Mouse (Mus musculus) mouse trophoblast stem cell (cell line): ENCODE measurements around the gene Snx27.

Experiments
- in situ Hi-C, 2 experiments: fragments of 300-500 bp; cut with MseI, MboI; formaldehyde crosslinking; loops; 2 replicates in 1 of 2; 3 replicates in 1 of 2; pipeline ENCODE4 v1.15.1; 2025

The Snx27 gene

DNA sequence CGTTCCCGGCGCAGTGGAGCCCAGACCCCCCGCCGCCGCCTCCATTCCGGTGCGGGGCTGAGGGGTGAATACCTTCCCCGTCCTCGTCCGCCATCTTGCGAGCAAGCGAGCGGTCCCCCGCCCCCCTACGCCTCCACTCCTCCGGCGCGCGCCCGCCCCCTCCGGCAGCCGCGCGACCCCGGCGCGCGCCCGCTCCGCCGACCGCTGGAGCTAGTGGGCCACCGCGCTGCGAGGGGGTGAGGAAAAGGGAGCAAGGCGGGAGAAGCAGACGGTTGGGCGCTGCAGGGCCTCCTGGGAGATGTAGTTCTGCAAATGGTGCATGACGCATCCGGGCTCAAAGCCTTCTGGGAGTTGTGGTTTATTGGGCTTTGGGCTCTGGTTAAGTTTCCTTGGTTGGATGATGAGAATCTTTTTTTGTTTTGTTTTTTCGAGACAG, at the start of gene Snx27:
Gene Snx27 (minus strand): TSS at position 261 of the 436 bp plus-strand sequence.
- in situ Hi-C loops: no loop called here

DNA sequence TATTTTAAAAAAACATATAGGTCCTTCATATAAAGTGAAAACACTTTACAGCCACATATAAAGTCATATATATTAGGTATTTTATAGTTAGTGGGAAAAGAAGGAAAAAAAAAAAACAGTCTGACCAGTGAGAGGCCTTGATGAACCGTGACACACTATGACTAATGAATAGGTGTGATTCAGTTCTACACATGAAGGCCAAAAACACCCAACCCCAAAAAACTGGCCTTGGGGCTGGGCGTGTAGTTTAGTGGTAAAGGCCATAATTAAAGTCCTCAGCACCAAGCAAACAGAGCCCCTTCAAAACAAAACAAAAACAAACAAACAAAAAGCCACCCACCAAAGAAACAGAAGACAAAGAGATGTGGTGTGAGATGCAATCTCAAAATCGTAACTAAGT, 47.4 kb upstream of the Snx27 start:
- in situ Hi-C loops: loop anchor here in 1 of 2 experiments (5.0 kb wide), 1 partner anchor 87 kb away; no protein-coding TSS in a partner anchor

DNA sequence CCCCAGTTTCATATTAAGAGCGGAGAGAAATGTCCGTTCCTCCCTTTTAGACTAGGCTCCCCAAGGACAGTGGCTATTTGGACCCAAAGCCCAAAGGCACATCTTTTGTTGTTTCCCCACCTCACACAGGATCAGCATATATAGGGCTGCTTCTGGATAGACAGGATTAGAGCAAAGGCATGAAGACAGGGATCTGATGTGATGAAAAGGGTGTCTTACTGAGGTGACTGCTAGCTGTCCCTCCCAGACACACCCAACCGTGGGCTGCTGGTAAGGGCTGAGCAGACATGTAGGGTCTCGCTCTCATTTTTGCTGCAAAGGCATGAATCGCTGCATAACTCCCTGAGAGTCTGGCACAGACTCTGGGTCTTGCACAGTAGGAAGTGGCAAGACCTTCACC, 46.2 kb upstream of the Snx27 start:
- in situ Hi-C loops: no loop called here

DNA sequence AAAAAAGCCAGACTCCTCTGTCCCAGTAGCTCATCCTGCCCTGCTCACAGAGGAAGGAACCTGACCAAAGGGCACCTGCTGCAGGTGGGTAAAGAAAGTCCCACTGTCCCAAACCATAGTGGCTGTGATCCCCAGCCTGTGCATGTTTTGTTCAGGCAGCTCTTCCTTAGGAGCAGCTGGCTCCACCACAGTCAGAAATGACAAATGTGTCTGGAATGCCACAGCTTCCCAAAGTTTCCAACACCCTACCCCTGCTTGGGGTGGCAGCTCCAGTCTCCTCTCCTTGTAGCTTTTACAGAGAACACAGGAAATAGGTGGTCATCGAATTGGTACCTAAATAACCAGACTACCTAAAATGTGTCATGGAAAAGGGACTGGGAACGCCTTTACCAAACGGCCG, 41.8 kb upstream of the Snx27 start:
- in situ Hi-C loops: no loop called here

DNA sequence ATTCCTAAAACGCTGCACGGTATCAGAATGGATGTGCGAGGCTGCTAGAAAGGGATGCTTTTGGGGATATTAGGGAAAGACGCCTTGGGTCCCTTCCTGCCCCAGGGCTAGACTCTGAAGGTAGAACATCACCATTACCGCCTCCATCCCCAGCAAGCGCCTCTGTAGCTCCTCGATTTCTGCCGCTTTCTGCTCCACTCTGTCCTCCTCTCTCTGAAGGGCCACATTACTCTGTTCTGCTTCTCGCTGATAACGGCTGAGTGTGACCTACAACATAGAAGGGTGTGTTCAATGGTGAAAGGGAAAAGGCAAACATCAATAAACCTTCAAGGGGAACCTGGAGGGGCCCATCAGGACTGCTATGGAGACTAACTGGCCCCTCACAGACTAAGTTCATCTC, 40.0 kb upstream of the Snx27 start:
- in situ Hi-C loops: no loop called here

DNA sequence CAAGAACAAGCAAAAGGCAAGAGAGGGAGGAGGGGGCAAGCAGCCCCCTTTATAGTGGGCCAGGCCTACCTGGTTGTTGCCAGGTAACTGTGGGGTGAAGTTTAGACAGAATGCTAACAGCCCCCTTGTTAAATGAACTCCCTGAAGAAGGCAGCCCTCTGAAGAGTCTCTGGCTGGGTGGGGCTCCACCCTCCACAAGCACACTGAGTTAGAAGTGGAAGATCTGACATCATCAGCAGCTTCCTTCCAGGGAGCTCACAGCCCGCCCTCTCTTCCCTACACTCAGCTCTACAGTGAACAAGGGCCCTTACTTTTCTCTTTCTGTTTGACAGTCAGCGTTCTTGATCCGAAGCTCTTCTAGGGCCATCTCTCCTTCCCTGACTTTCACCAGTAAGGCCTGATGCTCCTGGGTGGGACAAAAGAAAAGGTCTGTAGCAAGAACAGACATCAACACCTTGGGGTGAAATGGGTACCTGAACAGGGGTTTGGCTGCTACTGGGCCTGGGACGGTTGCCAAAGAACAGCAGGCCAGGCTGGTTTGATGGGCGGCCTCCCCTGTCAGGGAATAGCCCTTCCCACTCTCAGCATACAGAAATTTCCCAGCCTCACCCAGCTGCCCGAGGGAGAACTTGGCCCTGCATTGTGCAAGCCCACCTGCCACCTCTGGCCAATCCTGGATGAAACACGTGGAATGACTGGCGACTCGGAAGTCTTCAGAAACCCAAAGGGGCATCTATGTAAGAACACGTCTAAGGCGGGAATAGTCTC, 39.4 kb upstream of the Snx27 start:
- in situ Hi-C loops: no loop called here

DNA sequence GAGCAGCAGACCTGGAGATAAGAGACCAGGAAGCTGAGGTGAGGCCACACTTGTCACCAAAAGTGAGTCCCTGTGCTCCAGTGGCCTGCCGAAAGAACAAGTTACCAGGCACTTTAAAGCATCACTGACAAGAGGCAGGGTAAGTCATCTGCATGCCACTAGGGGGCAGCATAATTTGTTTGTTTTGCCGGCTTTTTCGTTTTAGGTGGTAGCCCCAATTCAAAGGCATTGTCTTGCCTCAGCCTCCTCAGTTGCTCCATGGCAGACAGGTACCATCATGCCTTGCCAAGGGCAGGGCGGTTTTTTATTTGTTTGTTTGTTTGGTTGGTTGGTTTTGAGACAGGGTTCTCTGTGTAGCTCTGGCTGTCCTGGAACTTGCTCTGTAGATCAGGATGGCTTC, 34.2 kb upstream of the Snx27 start:
- in situ Hi-C loops: no loop called here

DNA sequence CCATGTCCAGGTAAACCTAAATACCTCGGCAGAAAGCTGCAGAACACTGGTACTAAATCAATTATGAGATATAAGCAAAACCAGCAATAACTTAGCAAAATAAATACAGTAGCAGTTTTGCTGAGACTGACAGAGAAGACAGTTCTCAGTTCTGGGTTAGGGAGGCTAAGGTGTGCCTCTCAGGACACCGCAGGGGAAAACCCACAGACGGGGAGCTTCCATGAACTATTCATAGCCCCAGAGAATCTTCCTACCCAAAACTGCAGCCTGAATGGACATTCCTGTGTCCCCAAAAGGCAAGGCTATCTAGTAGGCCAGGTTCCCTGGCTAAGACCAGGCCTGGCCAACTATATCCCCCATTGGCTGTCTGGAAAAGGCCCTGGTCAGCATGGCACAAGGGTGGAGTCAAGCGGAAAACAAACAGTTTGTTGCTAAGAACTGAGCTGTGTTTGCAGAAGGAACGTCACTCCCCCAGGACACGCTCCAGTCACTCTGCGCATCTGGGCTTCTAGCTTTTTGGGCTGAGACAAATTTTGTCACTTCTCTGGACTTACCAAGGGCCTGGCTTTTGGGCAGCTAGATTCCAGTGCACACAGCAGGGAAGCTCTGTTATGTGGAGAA, 30.9 kb upstream of the Snx27 start:
- in situ Hi-C loops: no loop called here

DNA sequence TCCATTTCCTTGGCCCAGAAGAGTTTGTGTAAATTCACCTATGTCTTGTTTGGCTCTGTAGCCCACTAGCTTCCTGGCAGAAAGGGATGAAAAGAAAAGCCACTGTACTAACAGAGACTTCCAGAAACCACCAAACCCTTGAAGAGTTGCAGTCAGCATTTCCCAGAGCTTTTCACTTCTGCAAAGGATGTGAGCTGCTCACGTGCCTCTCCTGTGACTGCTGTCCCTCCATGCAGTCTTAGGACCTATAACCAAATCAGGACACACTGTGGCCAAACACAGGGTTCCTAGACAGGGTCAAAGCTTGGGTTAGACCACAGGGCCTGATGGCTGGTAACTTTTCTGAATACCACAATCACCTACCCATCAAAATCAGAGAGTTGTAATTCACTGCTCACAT, 29.8 kb upstream of the Snx27 start:
- in situ Hi-C loops: no loop called here

DNA sequence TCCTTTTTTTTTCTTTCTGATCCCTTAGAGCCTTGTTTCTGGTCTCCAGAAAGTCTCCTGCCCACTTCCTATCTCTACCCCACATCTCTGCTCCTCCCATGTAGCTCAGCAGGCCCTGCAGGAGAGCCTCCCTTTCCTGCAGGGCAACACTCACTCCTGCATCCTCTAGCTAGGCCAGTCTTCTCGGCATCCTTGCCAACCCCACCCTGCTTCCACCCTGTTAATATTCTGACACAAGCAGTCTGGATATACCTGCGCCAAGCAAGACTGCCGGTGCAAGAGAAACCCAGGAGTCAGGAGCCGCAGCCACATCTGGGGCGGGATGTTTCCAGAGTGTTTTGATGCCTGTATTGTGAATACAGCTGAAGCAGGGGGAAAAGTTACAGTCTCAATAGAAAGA, 29.3 kb upstream of the Snx27 start:
- in situ Hi-C loops: no loop called here

DNA sequence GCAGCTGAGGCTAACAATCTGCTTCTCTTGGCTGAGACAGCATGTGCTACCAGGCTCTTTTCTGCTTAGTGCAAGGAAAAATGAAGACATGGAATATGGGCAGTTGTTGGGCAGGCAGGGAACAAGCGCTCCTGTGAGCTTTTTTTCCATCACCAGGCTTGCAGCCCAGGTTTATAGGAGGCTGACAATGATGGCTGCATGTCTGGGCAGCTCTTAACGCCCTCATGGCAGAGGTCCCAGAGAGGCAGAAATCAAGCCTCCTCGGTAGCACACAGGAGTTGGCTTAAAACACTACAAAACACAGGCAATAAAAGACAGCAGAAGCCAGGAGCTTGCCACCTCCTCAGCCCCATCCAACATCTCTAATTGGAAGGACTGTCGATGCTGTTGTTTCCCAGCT, 28.8 kb upstream of the Snx27 start:
- in situ Hi-C loops: no loop called here

DNA sequence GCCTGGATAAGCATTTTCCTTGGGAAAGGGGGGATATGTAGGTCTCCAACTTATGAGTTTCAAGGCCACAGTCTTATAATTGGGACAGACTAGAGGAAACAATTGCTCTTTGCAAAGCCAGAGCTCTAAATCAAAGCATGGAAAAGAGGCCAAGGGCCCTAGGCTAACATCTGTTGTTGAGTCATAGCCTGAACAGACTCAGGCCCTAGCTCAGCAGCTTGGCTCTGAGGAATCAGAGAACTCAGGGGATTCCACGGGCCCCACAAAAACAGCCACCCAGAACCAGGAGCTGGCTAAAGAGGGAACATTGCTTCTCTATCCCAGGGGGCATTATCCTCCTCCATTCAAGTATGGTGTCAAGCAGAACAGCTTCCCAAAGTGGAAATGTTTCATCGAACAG, 28.1 kb upstream of the Snx27 start:
- in situ Hi-C loops: no loop called here

DNA sequence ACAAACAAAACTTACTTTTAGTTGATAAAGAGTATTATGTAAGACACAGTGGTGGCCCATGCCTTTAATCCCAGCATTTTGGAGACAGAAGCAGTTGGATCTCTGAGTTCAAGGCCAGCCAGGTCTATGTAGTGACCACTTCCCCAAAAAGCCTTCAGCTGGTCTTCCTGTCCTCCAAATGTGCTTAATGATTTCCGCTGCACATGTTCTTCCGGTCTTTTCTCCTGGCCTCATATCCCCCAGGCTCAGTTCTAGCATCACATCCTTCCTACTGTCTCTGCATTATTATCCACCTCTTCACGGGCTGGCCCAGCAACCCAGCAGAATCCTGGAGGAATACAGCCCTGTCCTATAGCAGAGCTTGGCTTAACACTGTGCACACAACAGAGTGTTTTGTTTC, 27.1 kb upstream of the Snx27 start:
- in situ Hi-C loops: loop anchor here in 1 of 2 experiments (10.0 kb wide), 1 partner anchor 75 kb away; no protein-coding TSS in a partner anchor

DNA sequence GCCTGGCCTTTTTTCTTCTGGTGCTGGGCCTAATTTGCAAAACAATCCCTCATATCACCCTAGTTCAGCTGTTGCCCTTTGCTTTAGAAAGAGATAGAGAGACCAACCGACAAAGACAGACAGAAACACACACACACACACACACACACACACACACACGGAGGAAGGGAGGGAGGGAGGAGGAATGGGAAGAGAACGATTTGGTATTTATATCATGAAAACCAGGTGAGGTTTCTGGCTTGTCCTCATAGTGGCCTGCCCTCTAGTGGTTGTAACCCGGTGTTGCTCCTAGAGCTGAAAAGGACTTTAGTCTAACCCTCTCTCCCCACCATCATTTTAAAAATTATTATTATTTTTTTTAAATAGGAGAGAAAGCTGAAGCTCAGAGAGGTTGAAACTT, 19.4 kb upstream of the Snx27 start:
- in situ Hi-C loops: loop anchor here in 1 of 2 experiments (10.0 kb wide), 1 partner anchor 67 kb away; no protein-coding TSS in a partner anchor

DNA sequence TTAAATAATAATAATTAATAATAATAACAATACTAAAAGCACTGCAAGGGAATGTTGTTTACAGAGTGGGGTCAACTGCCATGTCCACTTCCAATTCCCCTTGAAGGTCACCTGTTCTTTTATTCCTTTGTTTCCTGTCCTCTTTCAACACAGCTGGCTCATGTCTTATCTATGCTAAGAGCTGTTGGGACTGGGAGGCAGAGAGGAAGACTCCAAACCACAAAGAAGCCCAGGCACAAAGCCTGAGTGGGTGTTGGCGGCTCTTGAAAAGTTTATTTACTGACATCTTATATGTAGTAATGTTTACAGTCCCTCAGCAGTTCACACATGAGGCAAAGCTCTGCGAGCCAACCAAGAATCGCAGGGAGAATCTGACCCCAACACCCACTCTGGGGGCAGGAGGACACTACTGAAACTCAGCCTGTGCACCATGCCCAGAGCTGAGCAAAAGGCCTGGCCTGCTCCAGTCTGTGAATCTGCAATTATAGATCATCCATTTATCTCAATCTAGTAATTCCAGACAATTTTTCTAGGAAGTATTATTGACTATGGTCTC, 14.8 kb upstream of the Snx27 start:
- in situ Hi-C loops: no loop called here

DNA sequence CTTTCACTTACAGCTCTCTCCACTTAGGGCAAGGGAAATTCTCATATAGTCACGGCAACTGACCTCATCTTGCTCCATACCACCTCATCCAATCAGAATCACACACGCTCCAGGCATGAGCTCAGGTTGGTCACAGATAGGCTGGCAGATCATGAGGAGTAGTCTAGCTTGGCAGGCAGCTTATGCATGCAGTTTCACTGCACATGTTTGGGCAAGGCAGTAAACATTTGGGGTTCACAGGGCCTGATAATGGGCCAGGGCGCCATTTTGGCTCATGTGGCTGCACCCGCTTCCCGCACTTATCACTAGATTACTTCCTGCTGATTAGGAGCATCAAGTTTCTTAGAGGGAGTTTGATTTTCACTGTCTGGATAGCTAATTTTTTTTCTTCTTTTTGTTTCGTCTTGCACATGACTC, 13.4 kb upstream of the Snx27 start:
- in situ Hi-C loops: no loop called here

DNA sequence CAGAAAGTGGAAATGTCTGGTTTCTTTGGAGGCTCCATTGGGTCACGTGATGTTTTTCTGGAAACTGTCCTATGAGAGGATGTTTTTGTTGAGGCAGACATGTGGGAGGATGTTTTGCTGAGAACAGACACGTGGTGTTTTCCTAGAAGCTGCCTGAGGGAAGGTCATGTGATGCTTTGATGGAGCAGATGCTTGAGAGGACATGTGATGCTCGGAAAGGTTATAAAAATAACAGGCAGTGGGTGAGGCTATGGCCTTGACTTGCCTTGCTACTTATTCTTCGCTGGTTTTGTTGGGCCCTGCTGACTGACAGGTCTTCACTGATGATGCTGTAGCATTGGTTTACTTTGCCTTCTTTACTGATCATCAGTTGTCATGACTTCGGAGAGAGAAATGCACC, 8.6 kb upstream of the Snx27 start:
- in situ Hi-C loops: no loop called here

DNA sequence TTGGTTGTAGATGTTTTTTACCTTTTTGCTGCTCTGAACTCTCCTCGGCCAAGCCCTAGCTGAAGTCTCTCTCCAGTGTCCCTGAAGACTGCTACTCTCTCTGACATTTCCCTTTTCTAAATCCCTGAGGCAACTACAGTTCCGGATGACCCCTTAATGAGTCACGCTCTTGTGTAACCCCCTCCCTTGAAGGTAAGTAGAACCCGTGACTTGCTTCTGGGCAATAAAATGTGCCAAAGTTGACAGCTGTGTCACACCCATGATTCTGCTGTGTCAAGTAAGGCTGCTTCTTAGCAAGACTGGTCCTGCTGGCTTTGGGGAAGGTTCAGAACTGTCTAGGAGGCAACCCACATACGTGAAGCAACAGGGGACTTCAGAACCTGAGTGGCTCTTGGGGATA, 5.4 kb upstream of the Snx27 start:
- in situ Hi-C loops: no loop called here

DNA sequence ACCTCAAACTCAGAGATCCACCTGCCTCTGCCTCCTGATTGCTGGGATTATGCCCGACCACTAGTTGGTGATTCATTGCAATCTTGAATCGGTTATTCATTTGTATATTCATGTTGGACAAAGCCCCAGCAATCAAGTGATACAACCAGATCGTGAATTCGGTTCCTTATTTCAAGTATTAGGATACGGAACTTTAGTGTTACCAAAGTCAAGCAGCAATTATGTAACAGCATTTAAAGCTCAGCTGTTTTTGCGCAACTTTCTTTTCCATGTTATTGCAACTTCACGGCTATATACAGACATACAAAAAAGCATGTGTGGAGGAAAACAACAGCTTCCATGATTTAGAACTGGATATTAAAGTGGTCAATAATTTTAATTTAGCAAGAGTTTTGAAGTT, 428 bp upstream of the Snx27 start:
- in situ Hi-C loops: no loop called here

DNA sequence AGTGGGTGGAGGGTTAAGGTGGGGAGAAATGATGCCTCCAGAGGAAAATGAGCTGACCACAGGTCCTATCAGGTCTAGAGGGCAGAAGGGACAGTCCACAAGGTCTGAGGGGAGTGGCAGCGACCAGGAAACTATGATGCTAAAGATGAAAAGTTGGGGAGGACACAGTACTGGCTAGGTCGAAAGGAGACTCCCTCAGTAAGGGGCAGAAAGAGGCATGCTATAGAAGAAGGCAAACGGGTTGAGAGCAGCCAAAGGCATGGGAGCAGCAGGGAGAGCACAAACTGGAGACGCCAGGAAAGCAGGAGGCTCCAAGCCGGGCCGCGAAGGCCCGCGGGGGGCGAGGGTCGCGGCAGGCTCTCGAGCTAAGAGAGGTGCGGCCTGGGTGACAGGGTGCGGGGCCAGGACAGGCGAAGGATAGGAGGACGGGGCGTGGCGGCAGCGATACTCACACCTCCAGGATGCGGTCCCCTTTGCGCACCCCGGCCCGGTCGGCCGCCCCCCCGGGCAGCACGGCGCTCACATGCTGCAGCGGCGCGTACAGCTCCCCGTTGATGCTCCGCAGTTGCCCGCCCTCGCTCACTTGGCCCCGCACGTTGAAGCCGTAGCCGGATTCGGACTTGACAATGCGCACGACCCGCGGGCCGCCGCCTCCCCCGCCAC, 592 bp downstream of the Snx27 start:
- in situ Hi-C loops: no loop called here

DNA sequence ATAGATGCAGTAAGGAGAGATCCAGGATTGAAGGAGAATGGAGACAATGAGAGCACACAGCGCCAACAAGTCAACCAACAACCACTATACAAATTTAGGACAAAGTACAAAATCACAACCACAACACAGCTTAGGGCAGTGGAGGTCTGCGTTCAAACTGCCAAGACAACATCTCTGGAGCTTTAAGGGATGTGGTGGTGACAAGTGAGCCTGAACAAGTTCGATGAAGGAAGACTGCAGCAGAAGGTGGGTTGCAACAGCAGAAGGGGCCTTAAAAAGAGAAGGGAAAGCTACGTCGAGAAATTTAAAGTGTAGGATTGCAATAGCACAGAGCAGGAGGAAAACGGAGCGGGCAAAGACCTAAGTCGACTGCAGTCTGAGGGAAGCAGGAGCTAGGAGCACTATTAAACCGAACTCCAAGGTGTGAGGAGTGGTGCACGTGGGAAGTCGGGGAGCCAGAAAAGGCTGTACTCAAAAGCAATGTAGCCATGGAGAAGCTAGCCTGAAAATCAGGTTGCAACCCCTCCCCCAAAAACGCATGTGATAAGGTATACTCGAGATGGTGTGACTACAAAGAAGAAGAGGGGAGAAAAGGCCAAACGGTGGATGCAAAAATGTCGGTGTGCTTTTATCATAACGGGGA, 1.3 kb downstream of the Snx27 start:
- in situ Hi-C loops: no loop called here

DNA sequence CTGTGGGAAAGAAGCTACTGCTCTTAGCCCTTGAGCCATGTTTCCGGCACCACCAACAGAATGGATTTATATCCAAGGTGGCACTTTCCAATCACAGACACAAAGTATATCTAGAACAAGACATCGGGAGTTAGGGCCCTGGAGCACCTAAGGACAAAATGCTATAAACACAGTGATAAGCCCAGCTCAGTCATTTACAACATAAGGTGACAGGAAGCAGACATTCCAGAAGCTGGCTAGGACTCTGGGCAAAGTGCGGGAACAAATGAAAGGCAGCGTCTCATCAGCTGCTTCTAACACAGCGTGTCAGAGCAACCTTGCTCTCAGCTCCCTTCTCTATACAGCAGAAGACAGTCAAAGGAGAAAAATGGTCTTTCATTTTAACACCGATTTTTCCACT, 8.0 kb downstream of the Snx27 start:
- in situ Hi-C loops: no loop called here
